In the genomic region with DNA sequence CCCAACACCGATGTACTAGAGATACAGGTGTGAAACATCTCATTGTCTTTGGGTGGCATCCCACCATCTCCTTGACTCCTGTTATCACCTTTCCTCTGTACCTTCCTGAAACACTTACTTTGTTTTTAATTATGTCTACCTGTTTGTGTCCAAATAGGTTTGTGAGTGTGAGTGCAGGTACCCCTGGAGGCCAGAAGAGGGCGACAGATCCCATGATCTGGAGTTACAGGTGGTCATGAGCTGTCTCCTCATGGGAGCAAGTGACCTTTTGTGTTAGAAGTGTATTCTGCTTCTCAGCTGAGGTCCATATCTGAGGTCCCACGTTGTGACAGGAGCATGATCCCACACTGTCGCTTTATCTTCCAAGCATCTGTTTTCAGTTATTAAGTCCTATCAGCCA, we compare ENCODE assay signal across 13 mouse cellular contexts. TPM values are rescaled to one million over a fixed set of nuclear protein-coding genes. Genes with fewer than 3 reads are reported as not detected.
DNase-seq lines count a peak whose midpoint lies in the region; ATAC-seq and TF ChIP-seq lines count a peak whose summit lies in the region.
"Had no signal": no experiment of that assay in that cellular context is flagged by ENCODE, and none has a peak within 500 bp of the region (broad histone marks: within the 10 kb centered on the region; RNA-seq: fewer than 3 reads in every experiment).

No protein-coding gene starts in this region.

- no peak overlapping the region for H3K4me3 ChIP-seq in cerebellum, adult 2 months (replicated peaks; ENCODE audit: insufficient read depth, low read depth, low read length)
- H3K4me3 ChIP-seq in lung, embryonic 14.5 days (ENCODE audit: low read depth, low read length) = no peak overlapping the region
- H3K4me3 ChIP-seq: embryonic facial prominence, embryonic 12.5 days; heart, embryonic 15.5 days; stomach, embryonic 15.5 days had no signal

- WGBS in cerebellum, adult 2 months = 75% methylated on average over 4 of the region's 4 CpGs
- 69% methylated on average over 4 of the region's 4 CpGs for WGBS in lung, embryonic 14.5 days

- DNase-seq in cerebellum, adult 2 months = no peak
- no peak for DNase-seq in cerebellum, adult 11 months
- peak; percentile 22 for DNase-seq in lung, embryonic 14.5 days
- DNase-seq in lung, postnatal 14 days = no peak
- DNase-seq in brain, adult 2 months (ENCODE audit: low read depth, low spot score) = peak; percentile 23
- no peak for DNase-seq in ovary, adult 18-20 months (ENCODE audit: low spot score)
- DNase-seq in right cerebral cortex, adult 2 months (ENCODE audit: low spot score in 2 of 2) = no peak

- no peaks in the 10 kb centered on the region for H3K4me1 ChIP-seq in cerebellum, adult 2 months (ENCODE audit: control insufficient read depth, insufficient read depth, low read length)
- H3K4me1 ChIP-seq in lung, embryonic 14.5 days (ENCODE audit: insufficient read depth) = no peaks in the 10 kb centered on the region
- H3K4me1 ChIP-seq: embryonic facial prominence, embryonic 12.5 days; heart, embryonic 15.5 days; stomach, embryonic 15.5 days had no signal

- H3K9ac ChIP-seq in lung, embryonic 14.5 days = no peak overlapping the region
- H3K9ac ChIP-seq: embryonic facial prominence, embryonic 12.5 days; heart, embryonic 15.5 days; stomach, embryonic 15.5 days had no signal

- peak; percentile 27; the same call in 1 of the 2 replicates for TF ChIP-seq CTCF in cerebellum, adult 2 months (IDR thresholded peaks at IDR 0.05; ENCODE audit: borderline replicate concordance, insufficient read depth, low read depth, low read length)
- TF ChIP-seq CTCF in lung, embryonic 14.5 days (IDR thresholded peaks at IDR 0.05; ENCODE audit: low read depth) = peak; percentile 66

- H3K36me3 ChIP-seq in lung, embryonic 14.5 days (ENCODE audit: insufficient read depth) = no peaks in the 10 kb centered on the region
- H3K36me3 ChIP-seq: embryonic facial prominence, embryonic 12.5 days; heart, embryonic 15.5 days; stomach, embryonic 15.5 days had no signal

- no peaks in the 10 kb centered on the region for H3K9me3 ChIP-seq in lung, embryonic 14.5 days (ENCODE audit: low read depth, low read length)
- H3K9me3 ChIP-seq: embryonic facial prominence, embryonic 12.5 days; heart, embryonic 15.5 days; stomach, embryonic 15.5 days had no signal

- no peaks in the 10 kb centered on the region; the same call in 1 of the 2 replicates for H3K27me3 ChIP-seq in cerebellum, adult 2 months (ENCODE audit: control insufficient read depth, insufficient read depth, low read length)
- no peaks in the 10 kb centered on the region for H3K27me3 ChIP-seq in lung, embryonic 14.5 days (ENCODE audit: insufficient read depth, low read length)
- H3K27me3 ChIP-seq: CH12.LX; embryonic facial prominence, embryonic 12.5 days; heart, embryonic 15.5 days; stomach, embryonic 15.5 days had no signal

- TF ChIP-seq POLR2A in cerebellum, adult 2 months (IDR thresholded peaks at IDR 0.05; ENCODE audit: borderline replicate concordance, insufficient read depth, low read length) = no peak

- no peak for ATAC-seq in lung, embryonic 14.5 days (ENCODE audit: insufficient read depth)
- ATAC-seq in megakaryocyte-erythroid progenitor cell, adult 5-6 weeks (replicated peaks; ENCODE audit: low FRiP score, low TSS enrichment, poor library complexity, severe bottlenecking) = 0 out of 2 replicates have a peak, but pooled peaks have one; percentile 63

- no peak overlapping the region for H3K27ac ChIP-seq in cerebellum, adult 2 months (ENCODE audit: insufficient read depth, low read length)
- H3K27ac ChIP-seq in lung, embryonic 14.5 days (ENCODE audit: low read depth) = no peak overlapping the region
- H3K27ac ChIP-seq: embryonic facial prominence, embryonic 12.5 days; heart, embryonic 15.5 days; stomach, embryonic 15.5 days had no signal

- H3K4me2 ChIP-seq in lung, embryonic 14.5 days = no peak overlapping the region
- H3K4me2 ChIP-seq: embryonic facial prominence, embryonic 12.5 days; heart, embryonic 15.5 days; stomach, embryonic 15.5 days had no signal

RNA-seq across cellular contexts. Expression of a gene that starts 22.6 kb away (rescaled TPM):
- 2.3 and 3.7 TPM in 2 replicates for polyA plus RNA-seq in cerebellum, adult 2 months (2012; rRNA removed)
- 3.5 and 4.8 TPM in 2 replicates for polyA plus RNA-seq in lung, embryonic 14.5 days (2014; fragmentation: Nextera tagmentation; extraction: Ambion mirVana)
- total RNA-seq in megakaryocyte-erythroid progenitor cell, adult 5-6 weeks (2014; fragmentation: Nextera tagmentation) = not detected in 2 replicates
- total RNA-seq in megakaryocyte-erythroid progenitor cell, adult 5-6 weeks (2017) = not detected in 2 replicates
- total RNA-seq: CH12.LX; monocyte, adult 5-6 weeks had no signal

Comparison
In these comparisons a context has a peak if more than half of its experiments do, and no peak if none do; other contexts are left out.
1. DNase-seq: peak in lung, embryonic 14.5 days (single experiment) and brain, adult 2 months (single experiment); none in cerebellum, adult 2 months (0 of 2), cerebellum, adult 11 months (single experiment), lung, postnatal 14 days (single experiment), ovary, adult 18-20 months (single experiment) and right cerebral cortex, adult 2 months (0 of 2).